Mouse (Mus musculus) lung, embryonic 14.5 days (tissue): ENCODE measurements around the gene Mdh2. TPM values are rescaled to one million over a fixed set of nuclear protein-coding genes. Genes with fewer than 3 reads are reported as not detected.

Source experiments
- ATAC-seq: fragments of 200-750 bp; cut with Nextera tagmentation; 2 replicates; pipeline ENCODE4 v1.8.0; 2017; ENCODE audit warnings: mild to moderate bottlenecking, moderate TSS enrichment, moderate library complexity; ENCODE audit not compliant: insufficient read depth
- DNase-seq: peaks from one replicate; pipeline ENCODE4 v3.0.0-alpha.2; 2015
- H3K27ac ChIP-seq: fragments of 300-500 bp; sonication (generic); 2 replicates; pipeline ENCODE4 v1.5.1; 2014; ENCODE audit warnings: low read depth, mild to moderate bottlenecking, moderate library complexity
- H3K27me3 ChIP-seq: fragments of 300-500 bp; sonication (generic); 2 replicates; pipeline ENCODE4 v1.6.1; 2014; ENCODE audit warnings: low read length, control low read depth; ENCODE audit not compliant: insufficient read depth
- H3K36me3 ChIP-seq: fragments of 300-500 bp; sonication (generic); 2 replicates; pipeline ENCODE4 v1.6.1; 2014; ENCODE audit warnings: control low read depth; ENCODE audit not compliant: insufficient read depth
- H3K4me1 ChIP-seq: fragments of 300-500 bp; sonication (generic); 2 replicates; pipeline ENCODE4 v1.6.1; 2014; ENCODE audit warnings: antibody characterized with exemption, control low read depth; ENCODE audit not compliant: insufficient read depth
- H3K4me2 ChIP-seq: fragments of 300-500 bp; sonication (generic); 2 replicates; pipeline ENCODE4 v1.6.1; 2014; ENCODE audit warnings: mild to moderate bottlenecking
- H3K4me3 ChIP-seq: fragments of 300-500 bp; sonication (generic); 2 replicates; pipeline ENCODE4 v1.5.1; 2014; ENCODE audit warnings: low read depth, low read length
- H3K9ac ChIP-seq: fragments of 300-500 bp; sonication (generic); 2 replicates; pipeline ENCODE4 v1.6.1; 2014
- H3K9me3 ChIP-seq: fragments of 300-500 bp; sonication (generic); 2 replicates; pipeline ENCODE4 v1.6.1; 2016; ENCODE audit warnings: low read depth, low read length, control low read depth
- CTCF ChIP-seq: IDR thresholded peaks from 2 replicates; pipeline ENCODE4 v1.5.1; 2016; ENCODE audit warnings: antibody characterized with exemption, low read depth
- WGBS: fragments of 180-500 bp; shearing (Covaris S2); extraction: QIAGEN DNeasy Blood & Tissue Kit; methylation state at CpG from one replicate; pipeline ENCODE4 v1.1.7; 2014; 5-methylcytosine and 5-hydroxymethylcytosine counted together
- polyA plus RNA-seq: library from polyadenylated mRNA; unstranded; fragments of >200 nt; fragmentation: Nextera tagmentation; extraction: Ambion mirVana; gene quantifications from 2 replicates; pipeline ENCODE4 v1.2.1, GENCODE M21; 2014

Mdh2 gene
- polyA plus RNA-seq = 464 and 470 TPM in 2 replicates

- Histone ChIP-seq H3K36me3 (peaks cover 37% of the 10 kb centered on the region), H3K27me3 (no peaks in the 10 kb centered on the region), H3K4me3 (peak within 1 kb of the TSS; percentile 85), H3K4me1 (peaks cover 8% of the 10 kb centered on the region; the same call in 1 of the 2 replicates), H3K9me3 (no peaks in the 10 kb centered on the region), H3K9ac (peak within 1 kb of the TSS; percentile 86), H3K4me2 (peak within 1 kb of the TSS; percentile 88), H3K27ac (peak within 1 kb of the TSS; percentile 90)
- TF ChIP-seq CTCF = no peak
- DNase-seq = peak; percentile 100
- WGBS = under 1% methylated on average over 70 of the region's 70 CpGs
- ATAC-seq = peak; percentile 98
These were observed at the start of gene Mdh2 for GRCm38 (mm10) chr5:135778471-135779445. TSS of gene Mdh2 (plus strand) at chr5:135778480.

GRCm38 (mm10) chr5:135729351-135729750, 48.9 kb upstream of the Mdh2 start:
- no peak overlapping the region for H3K4me3 ChIP-seq
- no peak overlapping the region for H3K4me2 ChIP-seq
- no peak overlapping the region for H3K9ac ChIP-seq
- DNase-seq (no peak), ATAC-seq (no peak)
- H3K27me3 ChIP-seq = no peaks in the 10 kb centered on the region
- H3K27ac ChIP-seq = no peak overlapping the region
- peaks cover 15% of the 10 kb centered on the region for H3K4me1 ChIP-seq
- H3K36me3 ChIP-seq = peaks cover 54% of the 10 kb centered on the region
- no peak for TF ChIP-seq CTCF
- H3K9me3 ChIP-seq = no peaks in the 10 kb centered on the region
- WGBS = 85% methylated on average over 13 of the region's 13 CpGs

GRCm38 (mm10) chr5:135730278-135730677, 48.0 kb upstream of the Mdh2 start:
- ATAC-seq = no peak
- WGBS = 93% methylated on average over 10 of the region's 10 CpGs
- Histone ChIP-seq H3K9ac (no peak overlapping the region), H3K4me3 (no peak overlapping the region), H3K9me3 (no peaks in the 10 kb centered on the region), H3K27ac (no peak overlapping the region), H3K36me3 (peaks cover 63% of the 10 kb centered on the region), H3K4me1 (peaks cover 6% of the 10 kb centered on the region), H3K4me2 (no peak overlapping the region), H3K27me3 (no peaks in the 10 kb centered on the region)
- DNase-seq = no peak
- no peak for TF ChIP-seq CTCF

DNA sequence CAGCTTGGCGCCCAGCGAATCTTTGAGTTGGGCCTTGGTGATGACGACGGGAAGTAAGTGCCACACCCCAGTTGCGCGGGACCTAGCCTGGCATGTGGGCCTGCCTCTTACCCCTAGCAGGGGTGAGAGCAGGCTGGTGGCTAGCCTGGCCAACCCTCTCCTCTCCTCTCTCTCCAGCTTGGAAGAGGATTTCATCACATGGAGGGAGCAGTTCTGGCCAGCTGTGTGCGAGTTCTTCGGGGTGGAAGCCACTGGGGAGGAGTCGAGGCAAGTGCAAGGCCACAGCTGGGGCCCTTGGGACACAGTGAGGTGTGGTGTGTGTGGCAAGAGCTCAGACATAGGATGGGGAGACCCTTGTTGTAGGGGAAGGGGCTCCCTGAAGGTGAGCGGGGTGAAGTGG, 47.4 kb upstream of the Mdh2 start:
- H3K4me3 ChIP-seq = no peak overlapping the region
- WGBS = 89% methylated on average over 10 of the region's 10 CpGs
- DNase-seq = no peak
- H3K36me3 ChIP-seq = peaks cover 70% of the 10 kb centered on the region
- peaks cover 2% of the 10 kb centered on the region for H3K4me1 ChIP-seq
- no peaks in the 10 kb centered on the region for H3K9me3 ChIP-seq
- no peak overlapping the region for H3K4me2 ChIP-seq
- no peak for ATAC-seq
- no peak overlapping the region for H3K9ac ChIP-seq
- H3K27ac ChIP-seq = no peak overlapping the region
- TF ChIP-seq CTCF = no peak
- H3K27me3 ChIP-seq = no peaks in the 10 kb centered on the region

- ATAC-seq = no peak
- Histone ChIP-seq H3K4me2 (no peak overlapping the region), H3K9me3 (no peaks in the 10 kb centered on the region), H3K27ac (no peak overlapping the region), H3K4me1 (no peaks in the 10 kb centered on the region; the same call in 1 of the 2 replicates), H3K9ac (no peak overlapping the region), H3K27me3 (no peaks in the 10 kb centered on the region), H3K36me3 (peaks cover 74% of the 10 kb centered on the region), H3K4me3 (no peak overlapping the region)
- no peak for DNase-seq
- no peak for TF ChIP-seq CTCF
- whole genome bisulfite sequencing = 91% methylated on average over 16 of the region's 16 CpGs
These were observed 47.0 kb upstream of the Mdh2 start for GRCm38 (mm10) chr5:135731322-135731721.

DNA sequence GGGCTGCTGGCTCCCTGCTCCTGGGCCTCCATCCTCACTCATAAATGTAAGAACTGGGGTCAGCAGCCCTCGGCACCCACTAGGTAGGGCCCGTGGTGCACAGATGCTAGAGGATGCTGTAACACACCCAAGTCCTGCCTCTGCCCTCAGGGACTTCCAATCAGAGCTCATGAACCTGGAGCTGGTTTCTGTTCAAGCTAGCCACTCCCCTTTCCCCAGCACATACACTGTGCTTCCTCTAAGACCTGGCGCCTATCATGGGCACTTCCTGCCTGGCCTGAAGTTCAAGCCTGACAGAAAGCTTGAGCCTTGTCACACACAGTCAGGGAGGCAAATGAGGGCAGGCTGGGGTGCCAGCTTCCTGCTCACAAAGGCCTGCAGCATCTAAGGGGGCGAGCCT, 45.2 kb upstream of the Mdh2 start:
- ATAC-seq = no peak
- 84% methylated on average over 4 of the region's 4 CpGs for WGBS
- no peak overlapping the region for H3K27ac ChIP-seq

DNA sequence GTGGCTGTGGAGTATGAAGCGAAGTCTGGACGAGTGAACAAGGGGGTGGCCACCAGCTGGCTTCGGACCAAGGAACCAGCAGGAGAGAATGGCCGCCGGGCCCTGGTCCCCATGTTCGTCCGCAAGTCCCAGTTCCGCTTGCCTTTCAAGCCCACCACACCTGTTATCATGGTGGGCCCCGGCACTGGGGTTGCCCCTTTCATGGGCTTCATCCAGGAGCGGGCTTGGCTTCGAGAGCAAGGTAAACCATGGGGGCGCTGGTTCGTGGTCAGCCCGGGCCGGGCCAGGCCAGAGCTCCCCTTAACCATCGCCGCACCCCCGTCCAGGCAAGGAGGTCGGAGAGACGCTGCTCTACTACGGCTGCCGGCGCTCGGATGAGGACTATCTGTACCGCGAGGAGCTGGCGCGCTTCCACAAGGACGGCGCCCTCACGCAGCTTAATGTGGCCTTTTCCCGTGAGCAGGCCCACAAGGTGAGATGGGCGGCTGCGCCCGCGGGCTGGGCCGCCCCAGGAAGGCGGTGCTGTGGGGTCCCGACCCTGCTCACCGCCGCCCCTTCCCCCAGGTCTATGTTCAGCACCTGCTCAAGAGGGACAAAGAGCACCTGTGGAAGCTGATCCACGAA, 44.1 kb upstream of the Mdh2 start:
- H3K4me1 ChIP-seq = no peaks in the 10 kb centered on the region
- no peak overlapping the region for H3K4me2 ChIP-seq
- TF ChIP-seq CTCF = no peak
- no peaks in the 10 kb centered on the region for H3K9me3 ChIP-seq
- DNase-seq (no peak), ATAC-seq (no peak)
- H3K4me3 ChIP-seq = no peak overlapping the region
- WGBS = 90% methylated on average over 42 of the region's 42 CpGs
- H3K27ac ChIP-seq = no peak overlapping the region
- peaks cover 87% of the 10 kb centered on the region for H3K36me3 ChIP-seq
- no peaks in the 10 kb centered on the region for H3K27me3 ChIP-seq
- no peak overlapping the region for H3K9ac ChIP-seq

More for the DNA sequence above, 45.2 kb upstream of the Mdh2 start:
- no peaks in the 10 kb centered on the region for H3K9me3 ChIP-seq
- no peak overlapping the region for H3K4me3 ChIP-seq
- peaks cover 89% of the 10 kb centered on the region for H3K36me3 ChIP-seq
- no peak overlapping the region for H3K9ac ChIP-seq
- no peaks in the 10 kb centered on the region for H3K4me1 ChIP-seq
- TF ChIP-seq CTCF = no peak
- no peak for DNase-seq
- H3K4me2 ChIP-seq = no peak overlapping the region
- no peaks in the 10 kb centered on the region for H3K27me3 ChIP-seq
